Mouse (Mus musculus): ENCODE results near the gene Gm49673. TPM values are rescaled to one million over a fixed set of nuclear protein-coding genes. Genes with fewer than 3 reads are reported as not detected.

The Gm49673 gene
- 3.0 TPM for total RNA-seq (2023)

GRCm38 (mm10) chr17:8147439-8148316, at the start of gene Gm49673, which contains the start of gene Rnaset2a:
Gene Gm49673, minus strand, starts transcription at chr17:8147788.
Gene Rnaset2a, minus strand, starts transcription at chr17:8148097.

GRCm38 (mm10) chr17:8164701-8165607, 17.4 kb upstream of the Gm49673 start, which contains the start of gene Fgfr1op:
Gene Fgfr1op, plus strand, starts transcription at chr17:8165501.

Other genes with a start within 250 kb of the Gm49673 start
- gene Tagap, start 221.8 kb downstream of the Gm49673 start, total RNA-seq (2023), result 415 TPM
- gene Rsph3a, start 202.2 kb downstream of the Gm49673 start, total RNA-seq (2023), result 11.3 TPM
- gene Rnaset2a, start 309 bp upstream of the Gm49673 start, total RNA-seq (2023), result 29.5 TPM
- gene Fgfr1op, start 17.7 kb upstream of the Gm49673 start, total RNA-seq (2023), result 29.4 TPM
- 6.3 TPM for gene Ccr6, start 88.3 kb upstream of the Gm49673 start, total RNA-seq (2023)
- 46.1 TPM for gene Mpc1, start 135.1 kb upstream of the Gm49673 start, total RNA-seq (2023)
- gene Sft2d1, start 163.3 kb upstream of the Gm49673 start, total RNA-seq (2023), result 129 TPM
- 0.44 TPM for gene Prr18, start 189.7 kb upstream of the Gm49673 start, total RNA-seq (2023)
- gene T2, start 208.2 kb upstream of the Gm49673 start, total RNA-seq (2023), result not detected